Mouse (Mus musculus) c-Kit-negative CD71-positive TER-119-positive erythroid progenitor cells, embryonic 14.5 days (primary cell): Measurements from ENCODE around the gene Hist1h2bh.
"Not testable (repeated sequence)": the region's sequence is repeated elsewhere in the genome, so short reads cannot be mapped to it uniquely, and the experiment has no call there.

Source experiments
- DNase-seq: peaks from one replicate; pipeline ENCODE4 v3.0.0-alpha.2; 2013; ENCODE audit warnings: low read depth, low spot score

Gene Hist1h2bh

DNA sequence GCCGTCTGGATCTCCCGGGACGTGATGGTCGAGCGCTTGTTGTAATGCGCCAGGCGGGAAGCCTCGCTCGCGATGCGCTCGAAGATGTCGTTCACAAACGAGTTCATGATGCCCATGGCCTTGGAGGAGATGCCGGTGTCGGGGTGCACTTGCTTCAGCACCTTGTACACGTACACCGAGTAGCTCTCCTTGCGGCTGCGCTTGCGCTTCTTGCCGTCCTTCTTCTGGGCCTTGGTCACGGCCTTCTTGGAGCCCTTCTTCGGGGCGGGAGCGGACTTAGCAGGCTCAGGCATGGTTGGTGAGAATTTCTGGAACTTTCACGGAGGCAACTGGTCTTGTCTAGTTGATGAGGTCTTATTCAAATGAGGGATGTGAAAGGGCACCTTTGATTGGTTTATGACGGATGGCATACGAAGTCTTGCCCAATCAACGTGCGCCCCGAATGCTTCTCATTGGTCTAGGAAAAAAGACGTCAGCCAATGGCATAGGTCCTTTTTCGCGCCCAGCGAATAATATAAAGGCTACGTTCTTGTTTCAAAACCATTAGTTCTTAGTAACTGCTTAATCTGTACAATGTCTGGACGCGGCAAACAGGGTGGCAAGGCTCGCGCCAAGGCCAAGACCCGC lies 30.8 kb upstream of the Hist1h2bh start, which contains the start of the genes Hist1h2bf and Hist1h2ad:
Gene Hist1h2bf (minus strand): TSS at position 299 of the 627 bp plus-strand sequence.
Gene Hist1h2ad (plus strand): TSS at position 484 of the 627 bp plus-strand sequence.
- peak; percentile 99 for DNase-seq

DNA sequence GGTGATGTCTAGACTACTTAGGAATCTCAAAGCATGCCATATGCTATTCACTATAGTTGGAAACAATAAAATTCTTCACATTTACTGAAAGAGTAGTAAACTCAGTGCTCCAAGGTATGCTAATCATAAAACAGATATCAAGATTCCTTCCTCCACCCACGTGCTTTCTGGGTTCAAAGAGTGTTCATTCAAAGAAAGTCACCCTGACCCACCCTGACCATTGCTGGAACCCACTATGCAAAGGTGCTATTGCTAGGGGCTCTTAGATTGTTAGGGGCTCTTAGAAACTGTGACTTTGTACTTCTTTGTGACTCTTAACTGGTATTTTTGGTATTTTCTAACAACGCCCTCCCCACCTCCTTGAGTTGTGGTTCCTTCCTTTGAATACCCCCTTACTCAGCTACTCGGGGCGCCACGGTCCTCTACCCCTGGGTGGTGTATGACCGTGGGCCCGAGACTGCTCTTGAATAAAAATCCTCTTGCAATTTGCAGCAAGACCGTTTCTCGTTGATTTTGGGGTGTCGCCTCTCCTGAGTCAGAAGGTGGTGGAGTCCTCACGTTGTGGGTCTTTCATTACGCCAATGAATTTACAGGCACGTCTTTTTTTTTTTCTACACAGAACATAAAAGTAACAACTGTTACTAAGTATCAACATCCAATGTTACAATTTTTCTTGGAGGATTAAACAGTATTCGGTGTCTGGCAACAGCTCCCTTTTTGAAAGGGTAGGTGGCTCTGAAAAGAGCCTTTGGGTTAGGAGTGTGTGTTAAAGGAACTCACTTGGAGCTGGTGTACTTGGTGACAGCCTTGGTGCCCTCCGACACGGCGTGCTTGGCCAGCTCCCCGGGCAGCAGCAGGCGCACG lies 30.1 kb upstream of the Hist1h2bh start:
- peak; percentile 47 for DNase-seq

DNA sequence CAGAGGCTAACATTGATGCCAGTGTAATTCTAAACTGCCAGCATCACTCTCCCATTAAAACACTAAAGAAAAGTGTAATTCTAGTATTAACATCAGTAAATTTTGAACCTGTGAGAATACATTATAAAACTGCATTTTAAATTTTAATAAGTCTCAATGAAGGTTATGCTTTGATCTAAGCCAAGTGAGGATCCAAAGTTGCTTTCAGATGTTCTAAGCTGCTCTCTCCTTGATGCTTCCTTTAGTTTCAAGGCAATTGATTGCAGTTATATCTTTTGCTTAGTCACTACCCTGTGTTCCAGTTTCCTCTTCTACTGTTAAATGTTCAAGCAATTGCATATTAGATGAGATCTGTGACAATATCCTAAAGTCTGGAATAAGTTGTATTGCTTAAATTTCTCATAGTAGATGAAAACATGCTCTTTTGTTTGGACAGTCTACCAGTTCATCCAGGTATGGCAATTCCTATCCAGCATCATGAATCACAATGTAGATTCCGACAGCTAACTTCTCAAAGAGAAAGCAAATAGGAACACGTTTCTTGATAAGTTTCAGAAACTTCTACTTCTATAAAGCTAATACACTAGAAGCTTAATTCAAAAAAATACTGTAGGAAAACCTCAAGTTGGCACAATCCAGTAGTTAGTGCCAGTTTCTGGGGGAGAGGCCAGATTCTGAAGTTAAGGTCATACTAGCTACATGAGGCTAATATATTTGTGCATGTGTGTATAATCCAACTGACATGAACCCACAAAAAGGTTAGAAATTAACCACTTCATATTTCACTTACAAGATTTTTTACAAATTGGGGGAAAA lies 29.2 kb upstream of the Hist1h2bh start:
- DNase-seq = peak; percentile 62

DNA sequence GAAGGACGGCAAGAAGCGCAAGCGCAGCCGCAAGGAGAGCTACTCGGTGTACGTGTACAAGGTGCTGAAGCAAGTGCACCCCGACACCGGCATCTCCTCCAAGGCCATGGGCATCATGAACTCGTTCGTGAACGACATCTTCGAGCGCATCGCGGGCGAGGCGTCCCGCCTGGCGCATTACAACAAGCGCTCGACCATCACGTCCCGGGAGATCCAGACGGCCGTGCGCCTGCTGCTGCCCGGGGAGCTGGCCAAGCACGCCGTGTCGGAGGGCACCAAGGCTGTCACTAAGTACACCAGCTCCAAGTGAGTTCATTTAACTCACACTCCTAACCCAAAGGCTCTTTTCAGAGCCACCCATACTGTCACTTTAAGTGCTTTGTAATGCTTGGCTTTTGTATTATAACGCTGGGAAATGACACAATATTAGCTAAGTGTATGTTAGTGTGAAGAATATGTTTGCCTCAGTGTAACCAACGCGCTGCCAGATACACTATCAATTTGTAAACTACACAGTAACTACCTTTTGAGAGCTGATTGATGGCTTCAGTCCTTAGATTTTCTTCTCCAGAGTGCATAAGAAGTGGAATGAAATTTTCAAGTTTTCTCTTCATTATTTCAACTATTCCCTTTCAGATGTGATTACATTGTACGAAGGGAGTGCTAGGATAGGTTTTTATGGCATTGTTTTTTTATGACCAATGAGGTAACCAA lies 28.5 kb upstream of the Hist1h2bh start:
- DNase-seq = peak; percentile 57

DNA sequence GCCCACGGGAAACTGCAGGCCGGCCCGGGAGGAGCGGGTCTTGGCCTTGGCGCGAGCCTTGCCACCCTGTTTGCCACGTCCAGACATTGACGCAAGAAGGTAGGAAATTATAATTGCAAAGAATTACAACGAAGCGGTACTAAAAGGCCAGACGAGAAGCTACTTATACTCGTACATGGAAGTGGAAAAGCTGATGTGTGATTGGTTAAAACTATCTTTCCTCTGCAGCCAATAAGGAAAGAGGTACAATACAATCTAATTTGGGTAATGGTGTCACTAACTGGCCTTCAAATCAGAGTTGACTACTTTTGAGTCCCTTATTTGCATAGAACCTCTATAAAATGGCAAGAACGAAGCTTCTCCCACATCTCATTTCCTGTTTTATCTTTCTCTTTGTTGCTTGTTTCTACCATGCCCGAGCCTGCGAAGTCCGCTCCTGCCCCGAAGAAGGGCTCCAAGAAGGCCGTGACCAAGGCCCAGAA lies 27.9 kb upstream of the Hist1h2bh start, which contains the start of the genes Hist1h2ae and Hist1h2bg:
Gene Hist1h2ae (minus strand): TSS at position 199 of the 482 bp plus-strand sequence.
Gene Hist1h2bg (plus strand): TSS at position 375 of the 482 bp plus-strand sequence.
- DNase-seq = peak; percentile 93

DNA sequence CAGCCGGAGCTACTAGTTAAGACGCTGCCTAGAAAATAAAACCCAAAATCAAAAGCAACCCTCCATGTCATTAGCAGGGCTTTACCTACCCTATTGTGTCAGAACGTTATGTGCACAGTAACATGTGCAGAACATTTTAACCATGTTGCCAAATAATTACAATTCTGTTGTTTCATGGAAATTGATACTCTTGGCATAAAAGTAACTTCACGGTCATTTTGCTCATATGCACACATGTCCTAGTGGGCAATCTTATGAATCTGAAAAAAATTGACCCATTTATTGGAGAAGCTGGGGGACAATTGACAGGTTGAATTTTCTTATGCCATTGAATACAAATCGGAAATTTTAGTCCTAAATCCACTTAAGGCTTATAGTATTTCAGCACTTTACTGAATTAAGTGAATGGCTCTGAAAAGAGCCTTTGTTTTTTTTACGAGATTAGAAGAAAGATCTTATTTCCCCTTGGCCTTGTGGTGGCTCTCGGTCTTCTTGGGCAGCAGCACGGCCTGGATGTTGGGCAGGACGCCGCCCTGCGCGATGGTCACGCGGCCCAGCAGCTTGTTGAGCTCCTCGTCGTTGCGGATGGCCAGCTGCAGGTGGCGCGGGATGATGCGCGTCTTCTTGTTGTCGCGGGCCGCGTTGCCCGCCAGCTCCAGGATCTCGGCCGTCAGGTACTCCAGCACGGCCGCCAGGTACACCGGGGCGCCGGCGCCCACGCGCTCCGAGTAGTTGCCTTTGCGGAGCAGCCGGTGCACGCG lies 27.2 kb upstream of the Hist1h2bh start:
- peak; percentile 49 for DNase-seq

DNA sequence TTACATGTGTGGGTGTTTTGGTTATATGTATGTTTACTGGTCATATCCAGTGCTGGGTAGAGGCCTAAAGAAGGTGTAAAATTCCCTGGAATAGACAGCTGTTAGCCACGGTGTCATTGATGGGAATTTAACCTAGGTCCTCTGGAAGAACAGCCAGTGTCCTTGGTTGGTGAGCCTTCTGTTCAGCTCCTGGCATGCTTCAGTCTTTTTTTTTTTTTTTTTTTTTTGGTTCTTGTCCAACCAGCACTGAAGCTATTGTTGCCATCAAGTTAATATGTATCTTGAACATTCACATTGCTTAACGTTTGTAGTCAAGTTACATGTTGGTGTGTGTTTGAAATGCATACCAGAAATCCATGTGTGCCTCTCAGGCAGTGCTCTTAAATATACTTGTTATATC lies 21.3 kb upstream of the Hist1h2bh start:
- DNase-seq = no peak

DNA sequence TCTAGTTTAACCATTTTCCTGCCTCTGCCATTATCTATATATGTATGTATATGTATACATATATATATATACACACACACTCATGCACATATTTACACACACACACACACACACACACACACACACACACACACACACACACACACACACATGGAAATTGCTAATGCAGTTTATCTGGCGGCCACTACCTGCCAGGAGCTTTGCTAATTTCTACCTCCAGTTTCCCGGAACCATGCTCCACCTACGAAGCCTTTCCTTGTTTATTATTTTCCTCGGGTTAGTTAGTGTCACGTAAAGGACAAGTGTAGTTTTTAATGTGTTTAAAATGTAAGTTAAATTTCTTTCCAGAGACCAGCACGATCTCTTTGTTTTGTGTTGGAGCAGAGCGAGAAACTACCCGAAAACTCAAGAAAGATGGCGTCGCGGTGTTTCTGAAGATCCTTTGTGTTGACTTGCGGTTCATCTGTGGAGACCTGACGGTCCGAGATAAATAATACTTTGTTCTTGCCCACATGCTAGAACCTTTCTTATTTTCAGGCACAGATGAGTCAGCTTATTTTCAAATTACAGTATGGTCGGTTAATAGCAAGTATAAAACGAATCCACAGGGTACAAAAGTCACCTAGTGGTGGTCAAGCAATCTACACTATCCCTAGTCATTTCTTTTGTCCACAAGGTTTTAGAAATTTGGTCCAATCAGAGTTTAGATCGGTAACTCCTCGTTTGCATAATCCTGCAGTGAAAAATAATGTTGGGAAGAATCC lies 19.7 kb upstream of the Hist1h2bh start:
- no peak for DNase-seq

DNA sequence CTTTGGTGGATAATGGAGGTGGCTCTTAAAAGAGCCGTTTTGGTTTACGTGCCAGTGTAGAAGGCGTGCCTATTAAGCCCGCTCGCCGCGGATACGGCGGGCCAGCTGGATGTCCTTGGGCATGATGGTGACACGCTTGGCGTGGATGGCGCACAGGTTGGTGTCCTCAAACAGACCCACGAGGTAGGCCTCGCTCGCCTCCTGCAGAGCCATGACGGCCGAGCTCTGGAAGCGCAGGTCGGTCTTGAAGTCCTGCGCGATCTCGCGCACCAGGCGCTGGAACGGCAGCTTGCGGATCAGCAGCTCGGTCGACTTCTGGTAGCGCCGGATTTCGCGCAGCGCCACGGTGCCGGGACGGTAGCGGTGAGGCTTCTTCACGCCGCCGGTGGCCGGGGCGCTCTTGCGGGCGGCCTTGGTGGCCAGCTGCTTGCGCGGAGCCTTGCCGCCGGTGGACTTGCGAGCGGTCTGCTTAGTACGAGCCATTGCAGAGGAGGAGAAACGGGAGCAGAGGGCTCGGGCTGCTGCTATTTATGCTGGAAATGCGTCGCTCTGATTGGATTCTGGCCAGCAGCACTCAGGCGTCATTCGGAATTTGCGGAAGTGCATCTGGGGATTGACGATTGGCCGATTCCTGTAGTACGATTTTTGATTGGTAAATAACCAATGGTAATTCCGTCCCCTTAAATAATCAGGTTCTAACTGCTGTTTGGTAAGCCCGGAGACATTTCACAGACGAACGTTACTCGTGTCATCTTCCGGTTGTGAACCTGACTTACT lies 18.9 kb upstream of the Hist1h2bh start, which contains the start of gene Hist1h3e:
Gene Hist1h3e (minus strand): TSS at position 487 of the 777 bp plus-strand sequence.
- peak; percentile 94 for DNase-seq

DNA sequence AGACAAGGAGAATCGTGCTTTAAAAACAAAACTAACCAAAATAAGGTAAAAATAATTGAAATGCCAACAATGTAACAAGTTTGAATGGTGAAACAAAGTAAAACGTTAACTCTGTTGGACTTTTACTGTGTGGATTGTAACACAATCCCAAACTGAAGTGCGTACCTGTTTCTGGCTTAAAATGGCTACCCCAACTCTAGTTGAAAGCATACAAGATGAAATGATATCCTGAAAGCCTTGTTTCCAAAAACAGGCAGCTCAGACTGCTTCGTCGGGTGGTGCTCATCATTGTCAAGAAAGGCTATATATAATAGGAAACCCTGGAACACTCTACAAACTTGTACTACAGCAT lies 18.3 kb upstream of the Hist1h2bh start:
- not testable (repeated sequence) for DNase-seq

DNA sequence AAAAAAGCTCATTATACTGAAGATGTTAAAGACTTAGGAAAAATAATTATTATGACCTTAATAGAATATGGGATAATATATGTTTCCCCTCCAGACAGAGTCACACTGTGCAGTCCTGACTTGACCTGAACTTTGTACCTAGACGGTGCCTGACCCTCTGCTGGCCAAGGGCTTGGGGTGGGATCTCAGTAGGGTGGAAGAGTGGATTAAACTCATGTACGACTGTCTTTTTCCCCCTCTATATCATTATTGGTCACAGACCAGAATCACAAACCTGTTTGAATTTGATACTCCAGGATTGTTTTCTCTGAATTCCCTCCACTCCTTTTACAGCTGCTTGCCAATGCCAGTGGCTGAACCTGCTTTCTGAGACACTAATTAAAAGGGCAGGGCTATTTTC lies 17.5 kb upstream of the Hist1h2bh start:
- not testable (repeated sequence) for DNase-seq

DNA sequence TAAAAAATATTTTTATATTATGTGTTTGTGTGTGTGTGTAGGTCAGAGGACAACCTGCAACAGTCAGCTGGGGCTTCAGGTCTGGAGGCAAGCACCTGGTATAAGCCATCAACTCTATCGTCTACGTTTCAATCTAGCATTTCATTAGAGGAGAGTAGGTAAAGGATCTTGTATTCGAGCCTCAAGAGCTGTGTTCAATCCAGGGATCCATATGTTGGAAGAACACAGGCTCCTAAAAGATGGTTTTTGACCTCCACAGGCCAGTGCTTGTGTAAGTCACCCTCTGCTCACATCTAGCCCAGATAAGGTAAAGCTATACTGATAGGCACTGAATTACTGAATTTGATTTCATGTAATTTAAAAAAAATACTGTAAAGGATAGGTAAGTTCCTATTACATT lies 13.7 kb upstream of the Hist1h2bh start:
- DNase-seq = no peak

DNA sequence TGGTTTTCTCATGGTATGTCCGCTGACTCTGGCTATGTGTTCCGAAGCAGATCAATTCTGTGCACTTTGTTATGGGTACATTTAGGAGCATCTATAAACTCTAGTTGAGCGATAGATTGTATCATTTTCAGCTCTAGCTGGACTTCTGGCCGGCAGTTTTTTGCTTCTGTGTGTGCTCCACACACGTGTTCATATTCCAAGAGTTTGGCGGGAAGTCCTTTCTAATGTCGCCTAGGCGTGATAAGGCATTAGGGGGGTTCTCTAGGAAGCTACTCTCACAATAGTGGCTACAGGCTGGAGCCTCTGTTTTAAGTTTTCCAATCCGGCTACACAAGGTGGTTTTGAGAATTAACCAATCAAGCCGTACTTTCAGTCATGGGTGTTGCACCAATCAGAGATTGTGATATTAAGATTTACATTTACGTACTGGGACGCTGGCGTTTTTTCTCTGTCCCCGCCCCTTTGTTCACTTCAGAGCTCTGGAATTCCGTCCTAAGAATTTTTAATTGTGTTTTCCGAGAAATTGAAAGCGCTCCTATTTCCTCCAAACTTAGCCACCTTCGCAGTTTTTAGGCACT lies 12.7 kb upstream of the Hist1h2bh start:
- DNase-seq = peak; percentile 83

DNA sequence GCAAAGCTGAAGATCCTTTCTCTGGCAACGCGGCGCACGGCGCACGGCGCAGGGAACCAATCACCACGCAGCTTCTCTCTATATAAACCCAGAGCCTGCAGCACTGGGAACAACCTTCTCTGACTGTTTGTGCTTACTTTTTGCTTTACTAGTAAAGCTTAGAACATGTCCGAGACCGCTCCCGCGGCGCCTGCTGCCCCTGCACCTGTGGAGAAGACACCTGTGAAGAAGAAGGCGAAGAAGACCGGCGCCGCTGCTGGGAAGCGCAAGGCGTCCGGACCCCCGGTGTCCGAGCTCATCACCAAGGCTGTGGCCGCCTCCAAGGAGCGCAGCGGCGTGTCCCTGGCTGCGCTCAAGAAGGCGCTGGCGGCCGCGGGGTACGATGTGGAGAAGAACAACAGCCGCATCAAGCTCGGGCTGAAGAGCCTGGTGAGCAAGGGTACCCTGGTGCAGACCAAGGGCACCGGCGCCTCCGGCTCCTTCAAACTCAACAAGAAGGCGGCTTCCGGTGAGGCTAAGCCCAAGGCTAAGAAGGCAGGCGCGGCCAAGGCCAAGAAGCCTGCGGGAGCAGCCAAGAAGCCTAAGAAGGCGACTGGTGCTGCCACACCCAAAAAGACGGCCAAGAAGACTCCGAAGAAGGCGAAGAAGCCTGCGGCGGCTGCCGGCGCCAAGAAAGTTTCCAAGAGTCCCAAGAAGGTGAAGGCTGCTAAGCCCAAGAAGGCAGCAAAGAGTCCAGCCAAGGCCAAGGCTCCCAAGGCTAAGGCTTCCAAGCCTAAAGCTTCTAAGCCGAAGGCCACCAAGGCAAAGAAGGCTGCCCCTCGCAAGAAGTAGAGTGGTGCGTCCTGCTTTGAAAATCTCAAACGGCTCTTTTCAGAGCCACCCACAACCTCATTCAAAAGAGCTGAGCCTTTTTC lies 12.0 kb upstream of the Hist1h2bh start:
- peak; percentile 89 for DNase-seq

DNA sequence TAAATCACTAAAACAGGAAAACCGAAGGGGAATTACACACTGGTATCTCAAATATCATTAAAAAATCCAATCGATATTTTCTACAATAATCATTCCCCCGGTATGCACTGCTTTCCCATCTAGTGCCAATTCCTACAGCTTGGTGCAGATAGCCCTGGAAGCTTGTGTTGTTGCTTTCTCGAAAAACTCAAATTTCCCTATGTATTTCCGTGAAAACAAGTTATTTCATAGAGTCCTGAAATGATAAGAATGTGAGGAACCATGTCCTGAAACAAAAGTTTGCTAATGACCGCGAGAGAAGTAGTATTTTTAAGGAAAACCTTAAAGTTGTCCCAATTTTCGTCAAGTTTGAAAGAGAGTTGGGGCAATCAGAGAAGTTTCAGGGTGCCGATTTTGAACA lies 11.2 kb upstream of the Hist1h2bh start:
- DNase-seq = no peak

DNA sequence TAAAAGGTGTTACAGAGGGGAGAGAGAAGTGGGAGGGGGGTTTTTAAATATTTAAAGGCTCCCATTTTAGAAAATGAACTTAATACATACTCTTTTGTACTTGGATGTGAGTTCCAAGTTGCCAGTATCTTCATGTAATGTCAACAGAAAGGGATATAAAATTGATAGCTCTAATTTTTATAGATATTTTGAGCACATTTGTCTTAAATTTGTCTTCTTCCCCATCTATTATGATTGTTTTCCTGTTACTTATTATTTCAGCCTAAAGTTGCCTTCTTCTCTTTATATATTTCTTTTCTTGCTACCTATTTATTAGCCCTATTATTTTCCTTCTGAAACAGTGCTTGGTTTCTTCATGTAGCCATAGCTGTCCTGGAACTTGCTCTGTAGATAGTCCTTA lies 9.8 kb upstream of the Hist1h2bh start, which contains the start of gene Hist1h1d:
Gene Hist1h1d (plus strand): TSS at position 301 of the 400 bp plus-strand sequence.
- DNase-seq = no peak
